Mouse (Mus musculus) bone marrow macrophage, adult 2 months (primary cell): ENCODE data around the gene Gpld1.

Source experiments
- CTCF ChIP-seq: IDR thresholded peaks from 2 replicates; pipeline ENCODE4 v1.5.1; 2012; ENCODE audit warnings: low read depth, mild to moderate bottlenecking, low read length, moderate library complexity
- POLR2A ChIP-seq: IDR thresholded peaks from 2 replicates; pipeline ENCODE4 v1.6.1; 2012; ENCODE audit warnings: mild to moderate bottlenecking, low read depth, low read length, borderline replicate concordance

- TF ChIP-seq POLR2A, result no peak
- no peak for TF ChIP-seq CTCF
Observed at GRCm38 (mm10) chr13:24914915-24915314, 28.0 kb upstream of the Gpld1 start.
